Mouse (Mus musculus) heart, postnatal 0 days (tissue): Measurements from ENCODE around the gene Sh3d21. TPM values are rescaled to one million over a fixed set of nuclear protein-coding genes. Genes with fewer than 3 reads are reported as not detected.

Experiments used
- ATAC-seq: fragments of 200-750 bp; cut with Nextera tagmentation; 2 replicates; pipeline ENCODE4 v1.8.0; 2017; ENCODE audit warnings: low read depth, moderate number of reproducible peaks, moderate library complexity; ENCODE audit not compliant: insufficient read depth
- DNase-seq: peaks from one replicate; pipeline ENCODE4 v3.0.0-alpha.2; 2016; ENCODE audit warnings: low spot score
- H3K27ac ChIP-seq: fragments of 300-500 bp; sonication (generic); 2 replicates; pipeline ENCODE4 v1.5.1; 2014; ENCODE audit warnings: low read depth, mild to moderate bottlenecking
- H3K27me3 ChIP-seq: fragments of 300-500 bp; sonication (generic); 2 replicates; pipeline ENCODE4 v1.6.1; 2014; ENCODE audit warnings: low read length, mixed read lengths; ENCODE audit not compliant: control insufficient read depth, insufficient read depth
- H3K36me3 ChIP-seq: fragments of 300-500 bp; sonication (generic); replicated peaks from 2 replicates; pipeline ENCODE4 v1.6.1; 2014; ENCODE audit warnings: low read length, mixed read lengths; ENCODE audit not compliant: control insufficient read depth, insufficient read depth
- H3K4me1 ChIP-seq: fragments of 300-500 bp; sonication (generic); 2 replicates; pipeline ENCODE4 v1.6.1; 2014; ENCODE audit warnings: antibody characterized with exemption; ENCODE audit not compliant: control insufficient read depth, insufficient read depth
- H3K4me2 ChIP-seq: fragments of 300-500 bp; sonication (generic); 2 replicates; pipeline ENCODE4 v1.6.1; 2014; ENCODE audit warnings: low read depth, mild to moderate bottlenecking, low read length, moderate library complexity
- H3K4me3 ChIP-seq: fragments of 300-500 bp; sonication (generic); 2 replicates; pipeline ENCODE4 v1.5.1; 2014; ENCODE audit warnings: low read depth, low read length
- H3K9ac ChIP-seq: fragments of 300-500 bp; sonication (generic); replicated peaks from 2 replicates; pipeline ENCODE4 v1.6.1; 2014; ENCODE audit warnings: low read depth, low read length, mixed read lengths
- H3K9me3 ChIP-seq: fragments of 300-500 bp; sonication (generic); replicated peaks from 2 replicates; pipeline ENCODE4 v1.6.1; 2016; ENCODE audit warnings: low read length; ENCODE audit not compliant: control insufficient read depth
- CTCF ChIP-seq: IDR thresholded peaks from 2 replicates; pipeline ENCODE4 v1.5.1; 2016; ENCODE audit warnings: antibody characterized with exemption, control low read depth, low read depth
- EP300 ChIP-seq: IDR thresholded peaks from 2 replicates; pipeline ENCODE4 v1.6.1; 2016; ENCODE audit warnings: antibody characterized with exemption, low read depth
- WGBS: fragments of 180-500 bp; shearing (Covaris S2); extraction: QIAGEN DNeasy Blood & Tissue Kit; methylation state at CpG from one replicate; pipeline ENCODE4 v1.1.7; 2014; 5-methylcytosine and 5-hydroxymethylcytosine counted together
- polyA plus RNA-seq: library from polyadenylated mRNA; unstranded; fragments of >200 nt; fragmentation: Nextera tagmentation; extraction: Ambion mirVana; gene quantifications from 2 replicates; pipeline ENCODE4 v1.2.1, GENCODE M21; 2015
- total RNA-seq: library from RNA; depleted of rRNA; stranded (reverse); fragments of >200 nt; gene quantifications from 2 replicates; pipeline ENCODE4 v1.2.3, GENCODE M21; 2014; ENCODE audit warnings: low replicate concordance

The Sh3d21 gene
- total and polyA plus RNA-seq, 2 experiments from 2014 or later: 2.2 to 2.6 TPM

- Histone ChIP-seq H3K4me1 (peaks cover 26% of the 10 kb centered on the region), H3K27me3 (no peaks in the 10 kb centered on the region), H3K4me2 (peak overlapping the region; percentile 59), H3K36me3 (no peaks in the 10 kb centered on the region), H3K4me3 (peak overlapping the region; percentile 76; the same call in 1 of the 2 replicates), H3K9me3 (no peaks in the 10 kb centered on the region), H3K27ac (peak overlapping the region; percentile 99), H3K9ac (peak overlapping the region; percentile 53)
- no peak for ATAC-seq
- TF ChIP-seq EP300 (no peak), CTCF (no peak)
- DNase-seq: no peak
- WGBS: 81% methylated on average over 10 of the region's 10 CpGs
Measured at GRCm38 (mm10) chr4:126203336-126203895, 40.1 kb upstream of the Sh3d21 start.

GRCm38 (mm10) chr4:126202303-126203181 is 39.3 kb upstream of the Sh3d21 start, which contains the start of gene Thrap3:
TSS of gene Thrap3 (minus strand) at chr4:126202760.
- DNase-seq (peak; percentile 100), ATAC-seq (peak; percentile 96)
- Histone ChIP-seq H3K27ac (peak within 1 kb of the TSS; percentile 99), H3K36me3 (no peaks in the 10 kb centered on the region), H3K27me3 (no peaks in the 10 kb centered on the region), H3K4me2 (peak within 1 kb of the TSS; percentile 78), H3K9me3 (no peaks in the 10 kb centered on the region), H3K4me1 (peaks cover 34% of the 10 kb centered on the region), H3K9ac (peak within 1 kb of the TSS; percentile 84), H3K4me3 (peak within 1 kb of the TSS; percentile 76)
- under 1% methylated on average over 66 of the region's 75 CpGs for WGBS
- TF ChIP-seq CTCF: no peak
- peak; percentile 95 for TF ChIP-seq EP300

GRCm38 (mm10) chr4:126201514-126202302 is 38.4 kb upstream of the Sh3d21 start:
- WGBS: under 1% methylated on average over 28 of the region's 28 CpGs
- H3K9ac ChIP-seq: peak overlapping the region; percentile 84
- DNase-seq (peak; percentile 75), ATAC-seq (peak; percentile 1; the same call in 1 of the 2 replicates)
- no peaks in the 10 kb centered on the region for H3K36me3 ChIP-seq
- no peaks in the 10 kb centered on the region for H3K9me3 ChIP-seq
- no peaks in the 10 kb centered on the region for H3K27me3 ChIP-seq
- peak overlapping the region; percentile 78 for H3K4me2 ChIP-seq
- peaks cover 38% of the 10 kb centered on the region for H3K4me1 ChIP-seq
- peak overlapping the region; percentile 99 for H3K27ac ChIP-seq
- TF ChIP-seq CTCF: peak; percentile 20; the same call in 1 of the 2 replicates
- TF ChIP-seq EP300: no peak
- peak overlapping the region; percentile 76 for H3K4me3 ChIP-seq

- DNase-seq (no peak), ATAC-seq (no peak)
- Histone ChIP-seq H3K27ac (peak overlapping the region; percentile 99), H3K4me1 (peaks cover 38% of the 10 kb centered on the region), H3K36me3 (no peaks in the 10 kb centered on the region), H3K4me2 (peak overlapping the region; percentile 78), H3K9me3 (no peaks in the 10 kb centered on the region), H3K9ac (peak overlapping the region; percentile 84), H3K27me3 (no peaks in the 10 kb centered on the region), H3K4me3 (peak overlapping the region; percentile 76)
- WGBS: 14% methylated on average over 2 of the region's 2 CpGs
- no peak for TF ChIP-seq EP300
- no peak for TF ChIP-seq CTCF
Measured at GRCm38 (mm10) chr4:126200656-126201055, 37.4 kb upstream of the Sh3d21 start.

GRCm38 (mm10) chr4:126200036-126200435 is 36.7 kb upstream of the Sh3d21 start:
- 11% methylated on average over 1 of the region's 1 CpGs for WGBS
- peak overlapping the region; percentile 99; the same call in 1 of the 2 replicates for H3K27ac ChIP-seq

More at GRCm38 (mm10) chr4:126200036-126200435, 36.7 kb upstream of the Sh3d21 start:
- DNase-seq: no peak
- Histone ChIP-seq H3K9ac (peak overlapping the region; percentile 84), H3K27me3 (no peaks in the 10 kb centered on the region), H3K36me3 (no peaks in the 10 kb centered on the region), H3K4me1 (peaks cover 38% of the 10 kb centered on the region), H3K9me3 (no peaks in the 10 kb centered on the region), H3K4me3 (peak overlapping the region; percentile 76), H3K4me2 (peak overlapping the region; percentile 78)
- TF ChIP-seq CTCF: no peak
- no peak for ATAC-seq
